Mouse (Mus musculus) liver, embryonic 16.5 days (tissue): Measurements from ENCODE around the gene Clstn3. TPM values are rescaled to one million over a fixed set of nuclear protein-coding genes. Genes with fewer than 3 reads are reported as not detected.
"Not testable (repeated sequence)": the region's sequence is repeated elsewhere in the genome, so short reads cannot be mapped to it uniquely, and the experiment has no call there.

Experiments used
- ATAC-seq: fragments of 200-750 bp; cut with Nextera tagmentation; 2 replicates; pipeline ENCODE4 v1.8.0; 2017; ENCODE audit warnings: low read depth, mild to moderate bottlenecking, moderate number of reproducible peaks, moderate library complexity
- H3K27ac ChIP-seq: fragments of 300-500 bp; sonication (generic); 2 replicates; pipeline ENCODE4 v1.5.1; 2014; ENCODE audit warnings: mild to moderate bottlenecking, low read length
- H3K27me3 ChIP-seq: fragments of 300-500 bp; sonication (generic); 2 replicates; pipeline ENCODE4 v1.6.1; 2014; ENCODE audit warnings: low read depth, low read length, mixed read lengths; ENCODE audit not compliant: control insufficient read depth, insufficient read depth
- H3K36me3 ChIP-seq: fragments of 300-500 bp; sonication (generic); 2 replicates; pipeline ENCODE4 v1.6.1; 2014; ENCODE audit warnings: mild to moderate bottlenecking; ENCODE audit not compliant: control insufficient read depth, insufficient read depth
- H3K4me1 ChIP-seq: fragments of 300-500 bp; sonication (generic); 2 replicates; pipeline ENCODE4 v1.6.1; 2014; ENCODE audit warnings: low read depth, low read length, mixed read lengths; ENCODE audit not compliant: control insufficient read depth
- H3K4me2 ChIP-seq: fragments of 300-500 bp; sonication (generic); 2 replicates; pipeline ENCODE4 v1.6.1; 2014; ENCODE audit warnings: low read depth, low read length, mixed read lengths
- H3K4me3 ChIP-seq: fragments of 300-500 bp; sonication (generic); 2 replicates; pipeline ENCODE4 v1.5.1; 2014; ENCODE audit warnings: low read depth, mild to moderate bottlenecking, low read length
- H3K9ac ChIP-seq: fragments of 300-500 bp; sonication (generic); 2 replicates; pipeline ENCODE4 v1.6.1; 2014; ENCODE audit warnings: low read depth, low read length
- H3K9me3 ChIP-seq: fragments of 300-500 bp; sonication (generic); replicated peaks from 2 replicates; pipeline ENCODE4 v1.6.1; 2016; ENCODE audit warnings: low read length; ENCODE audit not compliant: control insufficient read depth
- WGBS: fragments of 180-500 bp; shearing (Covaris S2); extraction: QIAGEN DNeasy Blood & Tissue Kit; methylation state at CpG from one replicate; pipeline ENCODE4 v1.1.7; 2014; ENCODE audit not compliant: insufficient replicate concordance; 5-methylcytosine and 5-hydroxymethylcytosine counted together
- polyA plus RNA-seq: library from polyadenylated mRNA; unstranded; fragments of >200 nt; fragmentation: Nextera tagmentation; extraction: Ambion mirVana; gene quantifications from 2 replicates; pipeline ENCODE4 v1.2.1, GENCODE M21; 2015

Gene Clstn3
- polyA plus RNA-seq, result 4.9 and 5.1 TPM in 2 replicates

- Histone ChIP-seq H3K4me1 (peaks cover 12% of the 10 kb centered on the region; the same call in 1 of the 2 replicates), H3K27ac (no peak within 1 kb of the TSS), H3K9ac (peak within 1 kb of the TSS; percentile 62), H3K4me3 (peak within 1 kb of the TSS; percentile 48), H3K9me3 (no peaks in the 10 kb centered on the region), H3K27me3 (no peaks in the 10 kb centered on the region), H3K4me2 (peak within 1 kb of the TSS; percentile 76), H3K36me3 (no peaks in the 10 kb centered on the region)
- 12% methylated on average over 27 of the region's 27 CpGs for WGBS
- peak; percentile 96 for ATAC-seq
Measured at GRCm38 (mm10) chr6:124464305-124465271, at the start of gene Clstn3. TSS of gene Clstn3 (minus strand) at chr6:124464794.

DNA sequence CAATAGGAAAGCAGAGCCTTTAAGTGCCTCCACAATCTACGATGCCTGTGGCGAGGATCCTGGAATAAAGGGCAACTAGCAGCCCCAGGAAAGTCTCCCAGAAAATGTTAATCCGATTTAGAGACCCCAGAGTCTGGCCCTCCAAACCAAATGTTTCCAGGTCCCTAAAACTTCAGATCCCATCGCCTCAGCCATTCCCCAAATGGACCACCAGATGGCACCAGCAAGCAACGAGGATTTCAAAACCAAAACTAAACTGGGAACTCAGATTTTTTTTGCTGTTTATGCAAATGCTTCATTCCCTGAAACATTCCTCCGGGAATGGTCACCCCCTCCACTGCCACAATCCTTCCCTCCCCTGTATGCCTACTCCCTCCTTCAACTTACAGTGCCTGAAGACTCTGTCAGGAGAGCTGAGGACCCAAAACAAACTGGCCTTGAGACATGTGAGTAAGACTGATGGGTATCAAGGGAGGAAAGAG lies 47.8 kb upstream of the Clstn3 start, which contains the start of gene C1ra:
TSS of gene C1ra (plus strand) at position 51 of the 482 bp plus-strand sequence.
- no peak for ATAC-seq

DNA sequence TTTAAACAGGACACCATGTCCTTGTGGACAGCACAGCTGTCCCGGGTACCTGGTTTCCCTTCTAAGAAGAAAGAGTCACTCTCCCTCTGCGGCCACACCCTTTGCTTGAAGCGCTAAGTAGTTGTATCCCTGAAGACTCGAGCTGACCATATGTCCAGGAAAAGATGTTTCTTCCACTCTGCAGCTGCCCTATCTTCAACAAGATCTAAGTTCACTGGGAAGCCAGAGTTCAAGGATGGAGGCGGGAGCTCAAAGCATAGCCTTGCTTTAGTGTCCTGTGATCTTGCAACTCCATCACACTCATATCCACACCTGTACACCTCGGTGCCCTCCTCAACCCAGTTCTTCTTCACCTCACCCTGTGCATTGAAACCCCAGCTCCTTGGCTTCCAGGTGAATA lies 47.3 kb upstream of the Clstn3 start:
- no peak for ATAC-seq
- no peaks in the 10 kb centered on the region for H3K4me1 ChIP-seq
- no peak overlapping the region for H3K4me2 ChIP-seq
- H3K27ac ChIP-seq, result no peak overlapping the region
- WGBS, result 42% methylated on average over 6 of the region's 6 CpGs
- H3K4me3 ChIP-seq, result no peak overlapping the region
- H3K36me3 ChIP-seq, result no peaks in the 10 kb centered on the region
- H3K27me3 ChIP-seq, result no peaks in the 10 kb centered on the region
- H3K9ac ChIP-seq, result no peak overlapping the region
- no peaks in the 10 kb centered on the region for H3K9me3 ChIP-seq

More for the DNA sequence above, 47.8 kb upstream of the Clstn3 start, which contains the start of gene C1ra:
- H3K9me3 ChIP-seq, result no peaks in the 10 kb centered on the region
- no peak within 1 kb of the TSS for H3K27ac ChIP-seq
- peak within 1 kb of the TSS; percentile 43 for H3K4me2 ChIP-seq
- H3K4me1 ChIP-seq, result no peaks in the 10 kb centered on the region
- no peaks in the 10 kb centered on the region for H3K36me3 ChIP-seq
- H3K9ac ChIP-seq, result no peak within 1 kb of the TSS
- 5% methylated on average over 6 of the region's 6 CpGs for WGBS
- H3K27me3 ChIP-seq, result no peaks in the 10 kb centered on the region
- peak within 1 kb of the TSS; percentile 38 for H3K4me3 ChIP-seq

- WGBS, result 59% methylated on average over 5 of the region's 5 CpGs
- H3K36me3 ChIP-seq, H3K27me3 ChIP-seq, H3K27ac ChIP-seq, H3K4me2 ChIP-seq, H3K9me3 ChIP-seq, H3K4me3 ChIP-seq, ATAC-seq, H3K4me1 ChIP-seq, H3K9ac ChIP-seq: not testable (repeated sequence)
Measured at GRCm38 (mm10) chr6:124509192-124509591, 44.6 kb upstream of the Clstn3 start.

DNA sequence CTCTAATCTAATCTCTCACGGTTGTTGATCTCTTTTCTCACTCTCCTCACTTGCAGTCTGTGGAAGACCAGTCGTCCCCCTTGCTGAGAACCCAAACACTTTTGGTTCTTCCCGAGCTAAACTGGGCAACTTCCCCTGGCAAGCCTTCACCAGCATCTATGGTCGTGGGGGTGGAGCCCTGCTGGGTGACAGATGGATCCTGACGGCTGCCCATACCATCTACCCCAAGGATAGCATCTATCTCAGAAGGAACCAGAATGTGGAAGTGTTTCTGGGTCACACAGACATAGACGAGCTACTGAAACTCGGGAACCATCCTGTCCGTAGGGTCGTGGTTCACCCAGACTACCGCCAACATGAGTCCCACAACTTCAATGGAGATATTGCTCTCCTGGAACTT lies 43.7 kb upstream of the Clstn3 start:
- ATAC-seq, result no peak
- no peaks in the 10 kb centered on the region for H3K27me3 ChIP-seq
- no peak overlapping the region for H3K9ac ChIP-seq
- H3K4me3 ChIP-seq, result no peak overlapping the region
- H3K27ac ChIP-seq, result no peak overlapping the region
- H3K4me2 ChIP-seq, result no peak overlapping the region
- H3K36me3 ChIP-seq, result no peaks in the 10 kb centered on the region
- WGBS, result 56% methylated on average over 10 of the region's 10 CpGs
- H3K4me1 ChIP-seq, result no peaks in the 10 kb centered on the region
- no peaks in the 10 kb centered on the region for H3K9me3 ChIP-seq

GRCm38 (mm10) chr6:124506991-124507390 lies 42.4 kb upstream of the Clstn3 start:
- Histone ChIP-seq H3K4me1 (no peaks in the 10 kb centered on the region), H3K4me3 (no peak overlapping the region), H3K36me3 (no peaks in the 10 kb centered on the region), H3K27me3 (no peaks in the 10 kb centered on the region), H3K9ac (no peak overlapping the region), H3K27ac (no peak overlapping the region), H3K9me3 (no peaks in the 10 kb centered on the region), H3K4me2 (no peak overlapping the region)
- ATAC-seq, result no peak
- WGBS, result 50% methylated on average over 6 of the region's 6 CpGs

- peak overlapping the region; percentile 6; the same call in 1 of the 2 replicates for H3K27ac ChIP-seq
- no peaks in the 10 kb centered on the region for H3K27me3 ChIP-seq
- no peak; the same call in 1 of the 2 replicates for ATAC-seq
- no peak overlapping the region for H3K9ac ChIP-seq
- no peak overlapping the region for H3K4me2 ChIP-seq
- no peak overlapping the region for H3K4me3 ChIP-seq
- 24% methylated on average over 4 of the region's 4 CpGs for WGBS
- H3K36me3 ChIP-seq, result no peaks in the 10 kb centered on the region
- no peaks in the 10 kb centered on the region; the same call in 1 of the 2 replicates for H3K4me1 ChIP-seq
- no peaks in the 10 kb centered on the region for H3K9me3 ChIP-seq
Measured at GRCm38 (mm10) chr6:124505028-124505427, 40.4 kb upstream of the Clstn3 start.

- Histone ChIP-seq H3K4me1 (no peaks in the 10 kb centered on the region; the same call in none of the 2 replicates), H3K27ac (no peak overlapping the region), H3K4me3 (no peak overlapping the region), H3K9ac (no peak overlapping the region), H3K27me3 (no peaks in the 10 kb centered on the region), H3K4me2 (no peak overlapping the region), H3K9me3 (no peaks in the 10 kb centered on the region), H3K36me3 (no peaks in the 10 kb centered on the region)
- no peak for ATAC-seq
- WGBS, result 55% methylated on average over 5 of the region's 5 CpGs
Measured at GRCm38 (mm10) chr6:124502021-124502420, 37.4 kb upstream of the Clstn3 start.

DNA sequence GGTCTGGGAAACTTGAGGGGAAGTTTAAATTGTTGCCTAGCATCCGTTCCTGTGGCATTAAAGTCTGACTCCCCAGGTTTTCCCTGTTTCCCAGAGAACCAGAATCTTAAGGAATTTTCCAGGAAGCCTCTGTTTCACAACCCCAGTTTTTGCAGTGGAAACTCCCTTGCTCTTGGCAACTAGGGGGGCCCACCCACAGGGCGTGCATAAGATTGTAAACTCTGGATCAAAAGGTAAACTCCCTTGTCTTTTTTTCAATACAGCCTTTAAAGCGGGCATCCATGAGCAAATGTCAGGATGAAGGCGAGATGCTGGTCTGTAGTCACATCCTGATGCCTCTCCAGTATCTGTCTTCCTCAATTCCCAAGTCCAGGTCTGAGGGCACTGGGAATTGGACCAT lies 36.9 kb upstream of the Clstn3 start:
- no peaks in the 10 kb centered on the region; the same call in none of the 2 replicates for H3K4me1 ChIP-seq
- H3K4me3 ChIP-seq, result no peak overlapping the region
- WGBS, result 55% methylated on average over 4 of the region's 4 CpGs
- no peaks in the 10 kb centered on the region for H3K27me3 ChIP-seq
- H3K4me2 ChIP-seq, result no peak overlapping the region
- H3K9ac ChIP-seq, result no peak overlapping the region
- H3K9me3 ChIP-seq, result no peaks in the 10 kb centered on the region
- no peak for ATAC-seq
- no peaks in the 10 kb centered on the region for H3K36me3 ChIP-seq
- H3K27ac ChIP-seq, result no peak overlapping the region
